Mouse (Mus musculus): ENCODE data around the gene Gm20388. TPM values are rescaled to one million over a fixed set of nuclear protein-coding genes. Genes with fewer than 3 reads are reported as not detected.
A peak's percentile ranks its signal among the peaks of the same experiment; 100 is the strongest.

Gm20388 gene
- polyA plus RNA-seq, 1 experiment from 2014 or later = 5.3 TPM

GRCm38 (mm10) chr8:120551677-120551980 is 641.0 kb downstream of the Gm20388 start:
- Histone ChIP-seq H3K4me3 (ENCODE audit: low read depth, low read length) (no peak overlapping the region), H3K9ac (ENCODE audit: low read depth, low read length) (no peak overlapping the region), H3K27ac (ENCODE audit: low read depth, low read length) (no peak overlapping the region)

DNA sequence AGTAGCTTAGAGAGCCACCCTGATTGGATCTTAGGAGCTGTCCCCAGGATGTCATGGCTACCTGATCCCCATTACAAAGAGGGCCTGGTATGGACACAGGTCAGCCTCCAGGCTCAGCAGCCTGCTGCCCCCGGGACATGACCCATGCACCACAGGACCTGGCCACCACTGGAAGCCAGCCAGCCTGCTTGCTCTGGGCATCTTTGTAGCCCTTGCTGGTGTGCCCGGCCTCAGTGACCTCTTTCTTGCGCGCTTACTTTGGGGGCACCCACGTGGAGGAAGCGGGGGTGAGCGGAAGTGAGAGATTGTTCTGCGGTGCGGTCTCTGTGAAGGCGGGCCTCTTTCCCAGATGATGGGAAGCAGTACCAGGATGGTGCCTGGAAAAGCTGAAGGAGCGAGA is 641.9 kb downstream of the Gm20388 start:
- H3K9ac ChIP-seq (ENCODE audit: low read depth, low read length) = no peak overlapping the region
- no peak for DNase-seq (ENCODE audit: low spot score)
- H3K36me3 ChIP-seq (ENCODE audit: control insufficient read depth, insufficient read depth, low read length) = peaks cover 12% of the 10 kb centered on the region
- H3K9me3 ChIP-seq (ENCODE audit: control insufficient read depth, low read length) = no peaks in the 10 kb centered on the region
- ATAC-seq (replicated peaks; ENCODE audit: low FRiP score) = no peak
- 90% methylated on average over 11 of the region's 11 CpGs for WGBS
- H3K4me2 ChIP-seq = no peak overlapping the region
- H3K4me1 ChIP-seq (replicated peaks; ENCODE audit: control insufficient read depth, insufficient read depth, low read length) = peaks cover 83% of the 10 kb centered on the region
- H3K27me3 ChIP-seq (replicated peaks; ENCODE audit: control insufficient read depth, insufficient read depth, low read length) = no peaks in the 10 kb centered on the region
- H3K4me3 ChIP-seq (ENCODE audit: low read depth, low read length) = no peak overlapping the region
- no peak overlapping the region for H3K27ac ChIP-seq (ENCODE audit: low read depth, low read length)

More at GRCm38 (mm10) chr8:120551677-120551980, 641.0 kb downstream of the Gm20388 start:
- Histone ChIP-seq H3K4me2 (no peak overlapping the region), H3K27me3 (replicated peaks; ENCODE audit: control insufficient read depth, insufficient read depth, low read length) (no peaks in the 10 kb centered on the region), H3K36me3 (ENCODE audit: control insufficient read depth, insufficient read depth, low read length) (peaks cover 12% of the 10 kb centered on the region), H3K4me1 (replicated peaks; ENCODE audit: control insufficient read depth, insufficient read depth, low read length) (peaks cover 83% of the 10 kb centered on the region), H3K9me3 (ENCODE audit: control insufficient read depth, low read length) (no peaks in the 10 kb centered on the region)
- ATAC-seq (replicated peaks; ENCODE audit: low FRiP score) (no peak), DNase-seq (ENCODE audit: low spot score) (no peak)
- WGBS = 78% methylated on average over 3 of the region's 3 CpGs

DNA sequence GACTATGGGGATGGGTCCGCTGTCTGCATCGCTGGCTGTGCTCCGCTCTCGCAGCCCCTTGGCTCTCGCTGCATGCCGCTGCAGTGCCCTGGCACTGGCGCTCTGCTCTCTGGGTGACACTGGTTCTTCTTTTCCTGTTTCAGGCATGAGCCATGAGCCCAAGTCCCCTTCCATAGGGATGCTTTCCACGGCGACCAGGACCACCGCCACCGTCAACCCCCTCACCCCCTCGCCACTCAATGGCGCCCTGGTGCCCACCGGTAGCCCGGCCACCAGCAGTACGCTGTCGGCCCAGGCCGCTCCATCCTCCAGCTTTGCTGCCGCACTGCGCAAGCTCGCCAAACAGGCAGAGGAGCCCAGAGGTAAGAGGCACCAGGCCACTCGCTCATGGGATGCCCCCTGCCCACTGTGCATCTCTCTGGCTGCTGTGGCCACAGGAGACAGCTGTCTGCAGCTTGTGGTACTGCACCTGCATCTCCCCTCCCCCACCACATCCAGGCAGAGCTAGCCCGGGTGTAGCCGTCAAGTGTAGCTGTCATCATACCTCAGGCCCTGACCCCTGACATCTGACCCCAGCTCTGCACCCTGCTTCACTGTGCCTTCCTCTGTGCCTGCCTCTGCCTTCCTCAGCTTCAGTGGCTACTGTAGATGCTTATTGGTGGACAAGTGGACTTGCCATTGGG is 642.9 kb downstream of the Gm20388 start:
- ATAC-seq (replicated peaks; ENCODE audit: low FRiP score) (no peak), DNase-seq (ENCODE audit: low spot score) (no peak)
- no peaks in the 10 kb centered on the region for H3K27me3 ChIP-seq (replicated peaks; ENCODE audit: control insufficient read depth, insufficient read depth, low read length)
- no peak overlapping the region for H3K4me3 ChIP-seq (ENCODE audit: low read depth, low read length)
- peaks cover 12% of the 10 kb centered on the region for H3K36me3 ChIP-seq (ENCODE audit: control insufficient read depth, insufficient read depth, low read length)
- H3K4me1 ChIP-seq (replicated peaks; ENCODE audit: control insufficient read depth, insufficient read depth, low read length) = peaks cover 81% of the 10 kb centered on the region
- no peak overlapping the region for H3K9ac ChIP-seq (ENCODE audit: low read depth, low read length)
- H3K9me3 ChIP-seq (ENCODE audit: control insufficient read depth, low read length) = no peaks in the 10 kb centered on the region
- H3K27ac ChIP-seq (ENCODE audit: low read depth, low read length) = no peak overlapping the region
- WGBS = 88% methylated on average over 24 of the region's 24 CpGs
- no peak overlapping the region for H3K4me2 ChIP-seq

DNA sequence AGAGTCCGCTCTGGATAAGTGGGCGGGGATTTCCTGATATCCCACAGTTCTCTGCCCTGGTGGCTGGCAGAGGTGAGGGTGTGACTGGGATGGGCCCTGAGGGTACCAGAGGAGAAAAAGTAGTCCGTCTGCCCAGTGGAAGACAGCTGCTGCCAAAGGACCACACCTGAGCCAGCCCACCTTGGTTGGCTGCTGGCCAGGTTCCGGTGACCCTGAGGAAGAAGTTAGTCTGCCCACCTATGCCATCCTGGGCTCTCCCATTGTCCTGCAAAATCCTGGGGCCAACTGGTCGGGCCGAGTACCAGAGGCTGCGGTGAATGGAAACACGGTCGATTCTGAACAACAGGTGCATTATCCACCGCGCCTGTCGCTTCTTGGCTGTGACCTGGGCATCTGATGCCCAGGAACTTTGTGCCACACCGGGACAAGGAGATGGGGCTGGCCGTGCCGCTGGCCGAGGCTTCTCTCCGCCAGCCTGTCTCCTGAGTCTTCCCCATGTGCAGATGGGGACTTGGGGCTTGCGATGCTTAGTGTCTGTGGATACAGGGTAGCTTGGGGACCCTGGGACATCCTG is 643.9 kb downstream of the Gm20388 start:
- Histone ChIP-seq H3K9ac (ENCODE audit: low read depth, low read length) (no peak overlapping the region), H3K4me3 (ENCODE audit: low read depth, low read length) (no peak overlapping the region), H3K4me1 (replicated peaks; ENCODE audit: control insufficient read depth, insufficient read depth, low read length) (peaks cover 80% of the 10 kb centered on the region), H3K4me2 (no peak overlapping the region), H3K27ac (ENCODE audit: low read depth, low read length) (no peak overlapping the region), H3K27me3 (replicated peaks; ENCODE audit: control insufficient read depth, insufficient read depth, low read length) (no peaks in the 10 kb centered on the region), H3K9me3 (ENCODE audit: control insufficient read depth, low read length) (no peaks in the 10 kb centered on the region), H3K36me3 (ENCODE audit: control insufficient read depth, insufficient read depth, low read length) (peaks cover 12% of the 10 kb centered on the region)
- WGBS = 92% methylated on average over 18 of the region's 18 CpGs
- DNase-seq (ENCODE audit: low spot score) = no peak
- no peak for ATAC-seq (replicated peaks; ENCODE audit: low FRiP score)

DNA sequence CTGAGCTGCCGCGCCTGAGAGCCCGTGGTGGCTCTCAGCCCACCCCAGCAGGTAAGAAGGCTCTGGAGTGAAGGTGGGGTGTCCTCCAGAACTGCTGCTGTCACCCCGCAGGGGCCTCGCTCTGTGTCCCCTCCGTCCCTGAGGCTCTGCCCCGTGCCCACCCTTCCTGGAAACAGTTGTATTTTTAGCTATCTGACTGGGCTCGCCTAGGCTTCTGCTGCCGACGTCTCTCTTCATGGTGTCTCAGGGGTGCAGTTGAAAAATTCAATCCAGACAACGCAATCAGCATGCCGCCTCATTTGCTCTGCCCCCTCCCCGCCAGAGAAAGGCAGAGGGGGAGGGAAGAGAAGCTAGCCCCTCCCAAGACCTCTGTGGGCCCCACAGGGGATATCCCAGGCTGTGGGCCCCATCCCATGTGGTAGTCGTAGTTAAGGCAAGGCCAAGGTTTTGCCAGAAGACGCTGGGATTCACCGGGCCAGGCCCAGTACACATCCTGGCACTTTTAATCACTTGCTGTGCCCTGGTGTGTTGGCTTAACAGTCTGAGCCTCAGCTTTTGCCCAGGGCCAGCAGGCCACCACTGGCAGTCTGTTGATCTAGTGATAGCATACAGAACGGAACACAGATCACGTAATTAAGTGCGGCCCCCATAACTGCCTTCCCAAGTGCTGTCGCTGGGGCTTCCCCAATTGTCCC is 645.7 kb downstream of the Gm20388 start:
- Histone ChIP-seq H3K27ac (ENCODE audit: low read depth, low read length) (no peak overlapping the region; the same call in 1 of the 2 replicates), H3K9ac (ENCODE audit: low read depth, low read length) (no peak overlapping the region), H3K4me2 (peak overlapping the region; percentile 19), H3K4me1 (replicated peaks; ENCODE audit: control insufficient read depth, insufficient read depth, low read length) (peaks cover 68% of the 10 kb centered on the region), H3K27me3 (replicated peaks; ENCODE audit: control insufficient read depth, insufficient read depth, low read length) (no peaks in the 10 kb centered on the region), H3K9me3 (ENCODE audit: control insufficient read depth, low read length) (no peaks in the 10 kb centered on the region), H3K36me3 (ENCODE audit: control insufficient read depth, insufficient read depth, low read length) (peaks cover 14% of the 10 kb centered on the region), H3K4me3 (ENCODE audit: low read depth, low read length) (peak overlapping the region; percentile 7; the same call in 1 of the 2 replicates)
- peak; percentile 11; the same call in 1 of the 2 replicates for ATAC-seq (replicated peaks; ENCODE audit: low FRiP score)
- no peak for DNase-seq (ENCODE audit: low spot score)
- 51% methylated on average over 20 of the region's 20 CpGs for WGBS

DNA sequence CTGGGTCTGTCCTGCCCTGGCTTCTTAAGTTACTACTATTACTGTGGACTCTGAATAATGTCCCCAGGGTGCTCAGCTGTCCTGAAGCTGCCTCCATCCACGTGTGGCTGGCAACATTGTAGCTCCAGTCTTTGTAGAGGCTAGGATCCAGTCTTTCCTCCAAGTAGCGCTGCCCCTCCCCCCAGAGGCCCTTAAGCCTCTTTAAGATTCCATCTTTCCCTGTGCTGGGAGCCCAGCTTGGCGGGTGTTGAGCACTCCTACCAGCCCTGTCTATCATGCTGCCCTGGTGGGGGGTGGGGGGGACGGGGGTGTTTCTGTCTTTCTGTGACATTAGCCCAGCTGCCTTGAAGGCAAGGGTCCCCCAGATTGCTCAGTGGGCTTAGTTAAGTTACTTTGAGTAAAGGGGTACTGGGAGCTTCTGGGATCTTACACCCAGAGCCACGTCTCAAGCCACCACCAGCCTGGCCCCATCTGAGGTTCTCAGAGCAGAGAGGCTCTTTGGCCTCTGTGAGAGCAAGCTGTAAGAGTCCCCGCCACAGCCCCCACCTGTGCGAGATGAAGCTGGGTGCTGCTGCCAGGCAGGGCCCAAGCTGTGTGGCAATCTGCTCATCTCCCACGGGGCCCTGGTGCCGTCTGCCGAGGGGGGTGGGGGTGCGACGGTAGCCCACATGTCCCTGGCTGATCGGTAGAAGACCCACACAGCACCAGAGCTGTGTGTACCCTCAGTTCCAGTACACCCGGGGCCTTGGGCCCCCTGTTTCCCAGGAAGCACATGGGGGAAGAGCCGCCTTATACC is 646.7 kb downstream of the Gm20388 start:
- ATAC-seq (replicated peaks; ENCODE audit: low FRiP score) (no peak), DNase-seq (ENCODE audit: low spot score) (no peak)
- Histone ChIP-seq H3K27me3 (replicated peaks; ENCODE audit: control insufficient read depth, insufficient read depth, low read length) (no peaks in the 10 kb centered on the region), H3K9ac (ENCODE audit: low read depth, low read length) (no peak overlapping the region), H3K4me2 (no peak overlapping the region), H3K4me1 (replicated peaks; ENCODE audit: control insufficient read depth, insufficient read depth, low read length) (peaks cover 67% of the 10 kb centered on the region), H3K27ac (ENCODE audit: low read depth, low read length) (no peak overlapping the region), H3K36me3 (ENCODE audit: control insufficient read depth, insufficient read depth, low read length) (peaks cover 14% of the 10 kb centered on the region), H3K9me3 (ENCODE audit: control insufficient read depth, low read length) (no peaks in the 10 kb centered on the region), H3K4me3 (ENCODE audit: low read depth, low read length) (no peak overlapping the region)
- WGBS = 66% methylated on average over 15 of the region's 15 CpGs

GRCm38 (mm10) chr8:120558162-120558561 is 647.5 kb downstream of the Gm20388 start:
- no peak for DNase-seq (ENCODE audit: low spot score)
- ATAC-seq (replicated peaks; ENCODE audit: low FRiP score) = no peak
- WGBS = 78% methylated on average over 3 of the region's 4 CpGs
- H3K4me1 ChIP-seq (replicated peaks; ENCODE audit: control insufficient read depth, insufficient read depth, low read length) = peaks cover 74% of the 10 kb centered on the region
- no peak overlapping the region for H3K27ac ChIP-seq (ENCODE audit: low read depth, low read length)
- no peaks in the 10 kb centered on the region for H3K9me3 ChIP-seq (ENCODE audit: control insufficient read depth, low read length)
- peaks cover 17% of the 10 kb centered on the region for H3K36me3 ChIP-seq (ENCODE audit: control insufficient read depth, insufficient read depth, low read length)
- no peaks in the 10 kb centered on the region for H3K27me3 ChIP-seq (replicated peaks; ENCODE audit: control insufficient read depth, insufficient read depth, low read length)
- H3K9ac ChIP-seq (ENCODE audit: low read depth, low read length) = no peak overlapping the region
- H3K4me2 ChIP-seq = no peak overlapping the region
- no peak overlapping the region for H3K4me3 ChIP-seq (ENCODE audit: low read depth, low read length)

DNA sequence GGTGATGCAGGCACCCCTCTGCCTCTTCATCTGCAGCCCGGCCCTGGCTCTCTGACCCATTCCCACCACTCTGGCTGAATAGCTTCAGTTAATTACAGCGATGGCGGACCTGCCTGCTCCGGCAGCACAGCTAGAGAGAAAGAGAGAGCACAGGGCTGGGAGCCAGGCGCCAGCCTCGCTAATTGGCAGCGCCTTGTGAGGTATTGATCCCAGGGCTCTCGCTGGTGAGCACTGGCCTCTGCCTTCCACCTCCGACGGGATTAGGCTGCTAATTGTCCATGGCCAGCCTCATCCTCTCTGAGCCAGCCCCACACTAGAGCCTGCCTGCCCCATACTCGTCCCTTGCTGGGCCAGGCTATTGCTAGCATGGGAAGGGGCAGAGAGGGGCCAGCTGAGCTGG is 649.0 kb downstream of the Gm20388 start:
- Histone ChIP-seq H3K4me2 (no peak overlapping the region), H3K4me3 (ENCODE audit: low read depth, low read length) (no peak overlapping the region), H3K27ac (ENCODE audit: low read depth, low read length) (no peak overlapping the region), H3K9me3 (ENCODE audit: control insufficient read depth, low read length) (no peaks in the 10 kb centered on the region), H3K27me3 (replicated peaks; ENCODE audit: control insufficient read depth, insufficient read depth, low read length) (no peaks in the 10 kb centered on the region), H3K9ac (ENCODE audit: low read depth, low read length) (no peak overlapping the region), H3K36me3 (ENCODE audit: control insufficient read depth, insufficient read depth, low read length) (peaks cover 14% of the 10 kb centered on the region), H3K4me1 (replicated peaks; ENCODE audit: control insufficient read depth, insufficient read depth, low read length) (peaks cover 71% of the 10 kb centered on the region)
- no peak for ATAC-seq (replicated peaks; ENCODE audit: low FRiP score)
- WGBS = 74% methylated on average over 11 of the region's 11 CpGs
- no peak for DNase-seq (ENCODE audit: low spot score)
